Mouse (Mus musculus) urinary bladder, postnatal 10 days (tissue): Measurements from ENCODE around the gene Lrp3.

Experiments used
- DNase-seq: peaks from one replicate; pipeline ENCODE4 v3.0.0; 2022; ENCODE audit warnings: low spot score

Lrp3 gene

DNA sequence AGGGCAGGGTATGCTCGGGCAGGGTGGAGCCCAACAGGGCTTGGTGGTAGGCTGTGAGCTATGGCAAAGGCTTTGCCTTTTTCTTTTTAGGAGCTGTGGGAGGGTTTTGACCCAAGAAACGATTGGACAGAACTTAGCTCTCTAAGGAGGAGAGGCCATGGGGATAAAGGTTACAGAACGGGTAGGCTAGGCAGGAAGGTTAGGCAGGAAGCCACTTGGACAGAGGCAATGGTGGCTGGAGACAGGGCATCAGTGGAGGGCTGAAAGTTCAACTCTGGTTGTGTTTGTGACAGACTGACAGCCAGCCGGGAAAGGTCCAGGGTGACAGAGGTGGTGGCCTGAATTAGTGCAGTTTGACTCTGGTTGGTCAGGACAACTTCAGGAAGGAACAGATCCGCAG, 25.6 kb downstream of the Lrp3 start:
- no peak for DNase-seq

DNA sequence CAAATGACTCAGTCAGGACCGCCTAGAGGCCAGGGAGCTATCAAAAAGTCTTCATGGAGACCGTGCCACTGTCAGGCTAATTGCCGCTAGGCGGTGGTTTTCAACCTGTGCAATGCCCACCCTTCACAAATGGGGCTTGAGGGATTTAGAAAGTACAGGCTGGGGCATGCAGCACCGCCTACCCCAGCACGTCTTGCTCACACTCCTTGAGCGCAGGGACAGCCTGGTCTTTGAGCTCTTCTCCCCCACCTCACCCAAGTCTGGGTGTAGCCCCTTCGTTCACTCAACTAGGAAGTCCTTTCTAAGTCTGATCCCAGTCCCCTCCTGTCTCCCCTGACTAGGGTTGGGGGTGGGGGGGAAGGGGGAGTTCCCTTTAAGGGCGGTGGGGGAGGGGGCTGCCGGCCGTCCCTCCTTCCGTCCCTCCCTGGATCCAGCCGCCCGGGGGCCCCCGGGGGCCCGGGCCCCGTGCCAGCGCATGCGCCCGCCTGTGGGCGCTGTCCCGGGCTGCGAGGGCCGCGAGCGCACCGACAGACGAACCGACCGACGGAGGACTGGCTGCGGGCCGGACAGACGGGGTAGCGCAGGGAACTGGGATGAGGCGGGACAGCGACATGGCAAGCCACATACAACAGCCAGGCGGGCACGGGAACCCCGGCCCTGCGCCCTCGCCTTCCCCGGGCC, 29.3 kb downstream of the Lrp3 start, which contains the start of gene Slc7a10:
Slc7a10 (plus strand) TSS at position 497 of the 681 bp plus-strand sequence.
- no peak for DNase-seq

DNA sequence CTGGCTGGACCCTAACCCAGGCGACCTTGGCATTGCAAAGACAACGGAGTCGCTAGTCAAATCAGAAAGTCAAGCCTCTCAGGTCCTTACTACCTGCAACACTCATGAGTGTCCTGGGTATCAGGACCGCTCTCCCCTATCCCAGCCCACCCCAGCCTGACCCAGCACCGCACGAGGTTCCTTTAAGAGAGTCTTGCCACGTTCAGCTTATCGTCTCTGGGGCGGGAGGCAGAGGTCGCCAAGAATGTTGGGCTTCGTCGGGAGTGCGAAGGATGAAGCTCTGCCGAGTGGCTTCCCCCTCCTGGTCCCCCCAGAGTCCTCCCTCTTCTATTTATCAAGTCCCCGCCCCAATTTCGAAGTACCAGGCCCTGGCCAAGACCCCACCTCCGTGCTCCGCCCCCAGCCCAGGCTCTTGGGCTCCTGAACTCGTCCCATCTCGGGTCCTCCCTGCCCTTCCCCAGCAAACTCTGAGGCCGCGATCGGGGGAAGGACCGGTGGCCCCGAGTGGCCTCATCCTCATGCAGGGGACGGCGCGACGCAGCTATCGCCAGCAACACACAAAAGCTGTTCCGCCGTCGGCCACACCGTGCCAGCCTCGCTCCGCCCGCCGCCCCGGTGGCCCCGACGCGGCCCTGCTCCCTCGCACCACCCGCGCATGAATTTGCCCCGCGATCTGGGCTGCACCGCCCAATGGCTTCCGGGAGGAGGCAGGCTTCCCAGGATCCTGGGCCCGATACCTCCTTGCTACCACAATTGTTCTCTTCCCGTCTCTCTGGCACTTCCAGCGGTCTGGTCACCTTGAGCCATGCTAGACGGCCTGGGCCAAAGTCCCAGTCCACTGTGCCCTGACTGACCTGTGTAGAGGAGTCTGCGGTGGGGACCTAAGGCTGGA, 30.2 kb downstream of the Lrp3 start:
- DNase-seq, result no peak

DNA sequence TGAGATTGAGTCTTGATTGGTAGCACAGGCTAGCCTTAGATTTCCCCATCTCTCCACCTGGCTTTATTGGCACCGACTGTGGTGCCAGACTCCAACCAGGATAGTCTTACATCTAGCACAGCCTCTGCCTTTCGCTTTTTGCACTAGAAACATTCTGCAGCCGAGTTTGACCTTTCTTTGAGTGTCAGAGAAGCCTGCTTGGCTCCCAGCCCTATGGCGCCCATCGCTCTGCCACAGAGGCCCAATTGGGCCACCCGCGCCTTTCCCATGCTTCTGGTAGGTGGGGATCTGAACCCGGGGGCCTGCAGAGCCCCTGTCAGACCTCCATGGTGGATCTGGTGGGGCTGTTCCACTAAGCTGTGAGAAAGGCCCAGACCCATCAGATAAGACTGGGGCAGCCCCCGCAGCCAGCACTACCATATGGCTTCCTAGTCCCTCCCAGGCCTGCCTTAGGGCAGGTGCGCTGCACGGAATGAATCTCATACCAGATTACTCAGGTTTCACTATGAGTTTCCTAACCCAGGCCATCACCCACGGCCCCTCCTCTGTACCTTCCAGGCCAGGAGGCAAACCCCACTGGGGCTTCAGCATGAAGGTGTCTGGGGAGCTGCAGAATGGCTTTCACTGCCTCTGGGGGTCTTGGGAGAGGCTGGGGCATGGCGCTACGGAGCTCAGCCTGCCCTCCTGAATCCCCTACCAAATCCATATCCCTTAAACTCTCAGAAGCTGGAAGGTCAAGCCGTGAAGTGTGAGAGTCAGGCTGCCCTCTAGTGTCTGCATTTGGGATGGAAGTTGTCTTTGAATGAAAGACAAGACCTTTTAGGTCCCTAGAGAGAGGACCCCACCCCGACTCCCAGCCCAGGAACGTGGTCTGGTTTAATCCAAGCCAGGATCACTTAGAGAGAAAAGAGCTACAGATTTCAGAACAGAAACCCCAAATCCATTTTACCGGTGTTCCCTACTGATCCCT, 38.6 kb downstream of the Lrp3 start:
- no peak for DNase-seq

DNA sequence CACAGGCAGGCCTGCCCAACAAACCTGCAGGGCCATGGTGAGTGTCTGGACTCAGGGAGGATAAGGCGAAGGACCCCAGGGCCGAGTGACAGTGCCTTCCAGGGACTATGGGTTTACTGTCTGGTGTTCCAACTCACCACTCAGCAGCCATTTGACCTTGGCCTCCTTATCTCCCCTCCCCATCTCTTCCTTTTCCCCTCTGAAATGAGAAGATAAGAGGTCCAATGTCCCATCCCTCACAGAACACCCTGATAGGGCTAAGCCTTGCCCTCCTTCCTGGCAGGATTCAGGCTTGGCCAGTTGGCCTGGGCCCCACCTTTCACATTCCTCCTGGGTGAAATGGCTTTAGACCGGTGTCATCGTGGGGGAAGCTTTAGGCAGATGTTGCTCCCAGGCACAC, 39.8 kb downstream of the Lrp3 start:
- no peak for DNase-seq

DNA sequence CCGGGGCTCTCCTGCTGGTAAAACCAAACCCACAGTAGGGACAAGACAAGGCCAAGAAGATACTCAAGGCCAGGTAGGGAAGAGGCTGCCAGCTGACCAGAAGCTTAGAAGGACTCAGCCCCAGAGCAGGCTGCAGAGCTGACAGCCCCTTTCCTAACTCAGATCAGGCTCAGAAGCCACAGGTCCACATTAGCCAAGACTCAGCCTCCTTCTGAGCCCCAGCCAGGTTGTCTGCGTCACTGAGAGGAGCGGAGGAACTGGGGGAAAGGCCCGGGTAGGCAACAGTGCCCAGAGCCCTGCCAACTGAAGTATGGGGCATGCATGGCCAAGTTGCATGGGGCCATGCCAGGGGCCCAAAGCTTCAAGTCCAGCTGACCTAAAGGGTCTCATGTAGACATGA, 42.8 kb downstream of the Lrp3 start:
- DNase-seq, result no peak

DNA sequence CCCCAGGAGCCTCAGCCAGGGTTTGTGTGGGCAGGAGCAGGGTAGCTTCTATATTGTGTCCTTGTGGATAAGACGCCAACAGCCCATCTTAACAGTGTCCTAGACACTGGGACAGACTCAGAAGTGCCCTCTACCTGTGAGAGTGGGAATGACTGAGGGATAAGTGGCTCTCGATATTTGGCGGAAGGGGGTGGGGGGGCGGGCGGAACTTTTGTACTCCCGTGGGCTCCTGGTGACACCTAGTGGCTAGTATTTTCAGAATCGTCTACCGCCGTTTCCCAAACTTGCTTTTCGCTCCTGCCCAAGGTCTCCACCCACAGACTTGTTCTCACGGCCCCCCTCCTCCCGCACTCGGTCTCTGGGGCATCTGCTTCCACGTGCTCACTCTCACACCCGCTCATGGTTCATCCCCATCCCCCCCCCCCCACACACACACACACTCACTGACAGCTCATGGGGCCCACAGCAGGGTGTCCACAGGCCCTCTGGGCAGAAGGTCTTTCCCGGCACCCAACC, 43.4 kb downstream of the Lrp3 start:
- DNase-seq, result no peak

DNA sequence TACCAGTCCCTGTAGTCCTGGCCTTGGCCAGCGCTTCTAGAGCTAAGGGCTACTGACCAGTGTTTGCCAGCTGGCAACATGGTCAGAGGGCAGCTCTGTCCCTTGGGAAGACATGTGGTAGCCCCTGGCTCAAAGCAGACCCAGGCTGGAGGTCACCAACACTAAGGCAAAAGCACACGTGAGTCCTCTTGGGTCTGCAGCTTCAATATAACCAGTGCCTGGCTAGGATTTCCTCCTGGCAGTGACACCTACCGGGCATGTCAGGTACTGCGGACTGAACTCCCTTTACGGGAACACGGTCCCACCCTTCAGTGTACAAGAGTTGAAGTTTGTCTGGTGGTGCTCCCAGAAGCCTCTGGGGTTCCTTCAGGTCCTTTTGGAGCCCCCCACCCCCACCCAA, 46.0 kb downstream of the Lrp3 start:
- DNase-seq, result peak; percentile 78

DNA sequence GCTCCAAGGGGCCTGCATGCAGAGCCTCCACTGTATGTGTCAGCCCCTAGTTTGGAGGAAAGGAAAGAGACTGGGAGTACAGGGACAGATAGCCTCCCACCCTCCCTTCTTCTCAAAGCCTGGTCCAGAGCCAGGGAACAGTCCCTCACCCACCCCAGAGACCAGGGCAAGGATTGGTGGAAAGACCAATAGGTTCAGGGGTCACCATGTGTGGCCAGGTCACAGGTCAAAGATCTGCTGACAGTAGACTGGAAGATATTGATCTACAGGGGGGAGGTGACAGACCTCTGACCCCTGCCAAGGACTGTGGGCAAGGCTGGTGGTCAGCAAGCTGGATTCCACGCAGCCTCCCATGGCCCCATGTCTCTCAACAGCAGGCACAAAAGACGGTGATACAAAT, 47.4 kb downstream of the Lrp3 start:
- DNase-seq, result no peak

DNA sequence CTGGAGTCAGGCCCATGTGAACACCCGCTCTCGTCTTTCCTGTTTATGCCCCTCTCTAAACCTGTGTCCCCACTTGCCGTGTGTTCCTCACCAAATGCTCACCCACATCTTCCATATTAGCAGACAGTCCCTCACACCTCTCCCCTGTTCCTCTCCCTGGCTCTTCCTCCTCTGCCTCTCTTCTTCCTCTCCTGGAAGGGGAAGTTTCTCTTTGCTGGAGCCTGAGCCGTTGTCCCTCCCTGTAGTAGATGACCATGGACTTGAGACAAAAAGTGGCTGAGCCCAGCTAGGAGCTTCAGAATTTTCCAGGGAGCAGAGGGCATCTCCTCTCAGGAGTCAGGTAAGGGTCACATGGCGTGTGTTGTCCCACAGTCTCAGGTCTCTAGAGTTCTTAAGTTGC, 48.3 kb downstream of the Lrp3 start:
- DNase-seq, result no peak

DNA sequence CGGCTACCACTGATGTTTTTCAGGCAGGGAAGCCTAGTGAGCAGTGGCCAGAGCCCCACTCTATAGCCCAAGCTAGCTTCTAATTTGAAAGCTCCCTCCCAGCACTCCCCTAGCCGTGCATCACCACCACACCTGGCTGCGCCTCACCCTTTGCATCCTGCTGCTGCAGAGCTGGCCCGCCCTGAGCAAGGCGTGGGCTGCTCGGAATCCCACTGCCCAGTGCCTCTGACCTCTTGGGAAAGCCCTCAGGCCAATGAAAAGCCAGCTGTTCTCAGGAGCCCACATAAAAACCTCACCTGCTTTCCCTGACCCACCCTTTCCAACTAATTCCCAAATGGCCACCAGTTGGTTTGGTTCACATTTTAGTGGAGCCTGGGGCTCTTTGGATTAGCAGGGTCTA, 51.2 kb downstream of the Lrp3 start:
- DNase-seq, result no peak

DNA sequence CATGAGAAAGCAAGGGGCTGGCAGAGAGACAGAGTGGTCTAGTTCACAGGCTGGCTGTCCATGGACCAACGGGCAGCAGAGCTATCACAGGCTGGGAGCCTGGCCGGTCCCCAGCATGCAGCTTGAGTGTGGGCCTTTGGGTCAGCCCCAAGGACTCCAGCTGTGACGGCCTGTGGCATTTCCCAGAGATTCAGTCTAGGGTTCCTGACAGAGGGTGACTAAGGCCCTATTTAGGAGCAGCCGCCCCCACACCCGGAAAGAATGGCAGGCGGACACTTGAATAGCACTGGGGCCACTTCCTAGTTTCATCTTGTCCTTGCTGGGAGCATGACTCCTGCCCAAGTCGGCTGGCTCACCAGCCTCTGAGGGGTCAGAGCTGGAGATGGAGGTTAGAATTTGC, 51.7 kb downstream of the Lrp3 start:
- DNase-seq, result no peak

DNA sequence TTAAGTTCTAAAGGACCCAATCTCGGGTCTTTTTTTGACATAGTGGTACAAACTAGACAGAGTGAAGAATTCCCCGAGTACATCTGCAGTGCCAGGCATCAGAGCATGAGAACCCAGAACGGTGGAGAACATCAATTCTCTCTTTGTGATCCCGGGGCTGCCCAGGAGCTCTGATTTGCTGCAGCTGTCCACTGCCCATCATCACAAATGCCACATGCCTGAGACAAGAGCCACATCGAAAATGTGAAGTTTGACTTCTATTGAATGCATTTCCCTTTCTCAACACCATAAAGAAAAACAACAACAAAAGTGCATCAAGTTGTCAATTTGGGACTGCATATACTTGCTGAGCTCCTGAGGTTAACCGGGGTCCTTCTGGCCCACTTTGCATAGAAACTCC, 52.9 kb downstream of the Lrp3 start:
- no peak for DNase-seq

DNA sequence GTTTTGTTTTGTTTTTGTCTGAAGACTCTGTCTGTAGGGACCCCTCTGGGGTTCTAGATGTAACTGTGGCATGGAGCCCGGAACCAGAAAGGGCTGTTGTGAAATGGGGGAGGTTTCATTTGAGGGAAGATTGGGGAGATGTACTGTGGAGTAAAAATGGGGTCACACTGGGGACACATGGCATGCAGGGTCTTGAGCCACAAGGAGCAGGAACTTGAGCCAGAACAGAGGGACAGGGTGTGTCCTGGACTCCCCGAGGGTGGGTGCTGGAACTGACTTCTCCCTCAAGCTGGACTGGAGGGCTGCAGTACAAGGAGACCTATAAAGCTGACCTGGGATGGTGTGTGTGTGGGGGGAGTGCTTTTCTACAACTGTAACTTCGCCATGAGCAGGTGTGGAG, 57.8 kb downstream of the Lrp3 start:
- no peak for DNase-seq

DNA sequence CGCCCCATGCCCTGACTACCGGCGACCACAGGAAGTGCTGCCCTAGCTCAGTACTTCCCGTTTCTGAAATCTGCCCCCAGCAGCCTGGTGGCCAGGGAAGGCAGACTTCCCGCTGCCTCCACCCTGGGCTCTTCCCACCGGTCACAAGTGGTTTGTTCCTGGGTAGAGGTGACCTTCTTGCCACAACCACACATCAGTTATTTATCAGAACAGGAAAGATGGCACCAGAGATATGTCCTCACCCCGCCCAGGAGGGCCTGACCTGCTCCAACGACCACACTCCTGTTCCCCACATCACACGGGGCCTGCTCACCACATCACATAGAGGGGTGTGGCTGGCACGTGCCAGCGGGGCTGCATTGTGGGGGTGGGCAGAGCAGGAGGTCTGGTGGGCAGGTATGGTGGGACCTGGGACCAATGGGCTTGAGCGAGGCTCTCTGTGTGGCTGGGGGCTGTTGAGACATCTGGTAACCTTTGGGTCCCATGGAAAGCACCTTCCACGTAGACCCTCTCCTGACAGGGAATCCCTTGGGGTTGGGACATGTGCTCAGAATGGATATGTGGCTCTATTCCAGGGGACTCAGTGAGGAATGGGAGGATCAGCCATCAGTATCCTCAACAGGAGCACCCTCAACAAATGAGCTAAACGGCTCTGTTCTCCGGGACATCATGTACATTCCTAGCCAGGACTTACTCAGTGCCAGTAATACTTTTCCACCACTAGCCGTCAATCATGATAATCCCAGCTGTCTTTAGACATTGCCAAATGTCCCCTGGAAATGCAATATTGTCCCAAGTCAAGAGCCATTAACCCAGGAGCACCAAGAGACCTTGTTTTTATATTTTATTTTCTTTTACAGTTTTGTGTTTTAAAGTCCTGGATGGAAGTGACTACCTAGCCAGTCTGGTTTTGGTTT, 58.5 kb downstream of the Lrp3 start:
- no peak for DNase-seq

DNA sequence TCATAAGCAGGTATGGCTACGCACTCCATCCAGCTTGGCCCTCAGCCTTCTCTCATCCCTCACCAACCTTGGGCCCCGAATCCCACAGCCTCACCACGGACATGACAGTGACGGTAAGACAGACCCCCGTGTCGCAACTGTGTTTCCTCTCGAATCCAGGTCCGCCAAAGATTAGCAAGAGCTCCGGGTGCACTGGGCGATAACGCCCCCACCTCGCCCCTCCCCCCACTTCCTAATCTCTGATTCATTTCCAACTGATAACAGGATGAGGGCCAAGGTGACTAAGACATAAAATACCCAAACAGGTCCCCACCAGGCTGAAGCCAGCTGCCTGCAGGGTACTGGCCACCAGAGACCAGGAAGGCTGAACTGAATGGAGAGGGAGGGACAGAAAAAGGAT, 60.8 kb downstream of the Lrp3 start:
- DNase-seq, result no peak

DNA sequence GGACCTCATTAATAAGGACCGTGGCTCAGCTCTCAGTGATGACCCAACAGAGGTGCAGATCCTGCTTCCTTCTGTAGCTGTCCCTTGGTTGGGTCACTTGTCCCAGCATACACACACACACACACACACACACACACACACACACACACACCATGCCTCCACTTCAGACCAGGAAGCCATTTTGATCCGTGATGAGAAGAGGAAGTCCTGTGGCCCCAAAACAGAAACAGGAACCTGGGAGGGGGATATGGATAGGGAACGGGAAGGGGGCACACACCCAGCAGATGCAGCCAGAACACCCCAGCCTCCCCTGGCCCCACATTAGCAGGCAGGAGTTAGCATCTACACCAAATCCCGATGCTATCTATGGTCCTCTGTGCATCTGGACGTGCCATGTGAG, 64.4 kb downstream of the Lrp3 start:
- DNase-seq, result no peak
